Mouse (Mus musculus): ENCODE measurements around the gene Il11. TPM values are rescaled to one million over a fixed set of nuclear protein-coding genes. Genes with fewer than 3 reads are reported as not detected.

The Il11 gene
- polyA plus RNA-seq, 1 experiment: 0.56 TPM

DNA sequence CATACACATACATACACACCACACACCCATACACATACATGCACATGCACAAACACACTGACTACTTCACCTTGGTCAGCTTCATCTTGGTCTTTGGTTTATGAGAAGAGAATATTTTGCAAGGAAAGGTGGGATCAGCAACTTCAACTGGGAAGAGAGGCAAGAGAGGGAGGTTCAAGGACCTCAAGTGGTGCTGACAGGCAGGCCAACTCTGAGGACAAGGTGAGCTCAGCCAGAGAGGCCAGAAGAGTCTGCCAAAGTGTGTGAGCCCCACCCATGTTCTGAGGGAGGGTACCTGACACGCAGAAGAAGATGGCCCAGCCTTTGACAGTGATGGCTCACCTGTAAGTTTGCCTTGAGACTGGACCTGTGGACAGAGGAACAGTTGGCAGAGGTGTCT, 23.0 kb downstream of the Il11 start:
- H3K4me3 ChIP-seq: no peak overlapping the region
- TF ChIP-seq MYOD1 (IDR thresholded peaks at IDR 0.05; ENCODE audit: control insufficient read depth in 1 of 3, insufficient read length in 2 of 3, low read depth in 2 of 3) (no peak), SRF (IDR thresholded peaks at IDR 0.05; ENCODE audit: control insufficient read depth, insufficient read length, low read depth) (no peak), POLR2A (IDR thresholded peaks at IDR 0.05; ENCODE audit: insufficient read length, low read depth) (no peak), CEBPB (IDR thresholded peaks at IDR 0.05; ENCODE audit: insufficient read depth, poor library complexity, severe bottlenecking) (no peak), TCF3 (IDR thresholded peaks at IDR 0.05; ENCODE audit: insufficient read length, low read depth) (no peak), REST (IDR thresholded peaks at IDR 0.05; ENCODE audit: insufficient read depth, insufficient read length) (no peak), MAX (IDR thresholded peaks at IDR 0.05; ENCODE audit: low read depth) (no peak), E2F4 (IDR thresholded peaks at IDR 0.05; ENCODE audit: insufficient read depth) (no peak), POLR2AphosphoS2 (IDR thresholded peaks at IDR 0.05; ENCODE audit: insufficient read length, low read depth) (no peak), MYOG (IDR thresholded peaks at IDR 0.05; ENCODE audit: control insufficient read depth in 1 of 3, insufficient read depth in 1 of 3, insufficient read length in 2 of 3, low read depth in 2 of 3) (no peak), TCF12 (IDR thresholded peaks at IDR 0.05; ENCODE audit: insufficient read depth, poor library complexity, severe bottlenecking) (no peak)
- no peak overlapping the region for H3ac ChIP-seq (ENCODE audit: control insufficient read depth, insufficient read length)
- no peak overlapping the region for H3K4me2 ChIP-seq (ENCODE audit: low read depth)
- H3K27me3 ChIP-seq (ENCODE audit: control insufficient read depth, insufficient read depth, insufficient read length): no peaks in the 10 kb centered on the region
- no peaks in the 10 kb centered on the region for H3K79me2 ChIP-seq (ENCODE audit: control insufficient read depth, insufficient read depth)
- H3K36me3 ChIP-seq (ENCODE audit: control insufficient read depth, insufficient read depth): no peaks in the 10 kb centered on the region

DNA sequence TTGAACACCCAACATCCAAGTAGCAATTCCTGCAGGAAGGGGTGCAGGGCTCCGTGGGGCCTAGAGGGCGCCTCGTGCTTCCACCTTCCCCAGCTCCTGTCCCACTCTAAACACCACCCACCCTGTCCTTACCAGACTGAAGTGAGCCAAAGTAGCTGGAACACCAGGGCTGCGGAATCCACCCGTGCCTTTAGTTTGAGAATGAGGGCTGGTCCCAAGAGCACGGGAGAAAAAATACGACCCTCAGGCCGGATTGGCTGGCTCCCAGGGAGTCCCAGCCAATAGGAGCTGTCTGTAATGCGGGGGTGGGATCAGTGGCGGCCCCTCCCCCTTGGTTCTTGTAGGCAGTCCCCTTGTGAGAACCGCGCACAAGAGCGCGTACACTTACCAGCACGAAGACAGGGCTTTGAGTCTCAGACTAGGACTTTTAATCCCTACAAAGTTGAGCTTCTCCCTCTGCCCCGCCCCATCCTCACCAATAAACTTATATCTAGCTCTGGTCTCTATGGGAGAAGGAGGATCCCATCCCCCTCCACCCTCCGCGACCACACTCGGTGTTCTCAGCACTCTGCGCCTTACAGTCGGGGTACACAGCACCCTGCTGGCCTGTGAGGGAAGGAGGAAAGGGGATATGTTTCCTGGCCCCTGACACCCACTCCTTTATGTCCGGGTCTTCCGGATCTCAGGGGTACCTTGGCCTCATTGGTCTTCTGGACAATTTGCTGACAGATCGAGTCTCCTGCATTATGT, 29.7 kb downstream of the Il11 start, which contains the start of gene Cox6b2:
TSS of gene Cox6b2 (minus strand) at position 274 of the 750 bp plus-strand sequence.
- TF ChIP-seq TCF3 (IDR thresholded peaks at IDR 0.05; ENCODE audit: insufficient read length, low read depth): no peak
- no peak for TF ChIP-seq MYOG (IDR thresholded peaks at IDR 0.05; ENCODE audit: control insufficient read depth in 1 of 3, insufficient read depth in 1 of 3, insufficient read length in 2 of 3, low read depth in 2 of 3)
- TF ChIP-seq CEBPB (IDR thresholded peaks at IDR 0.05; ENCODE audit: insufficient read depth, poor library complexity, severe bottlenecking): no peak
- TF ChIP-seq E2F4 (IDR thresholded peaks at IDR 0.05; ENCODE audit: insufficient read depth): no peak
- no peak for TF ChIP-seq POLR2A (IDR thresholded peaks at IDR 0.05; ENCODE audit: insufficient read length, low read depth)
- TF ChIP-seq MYOD1 (IDR thresholded peaks at IDR 0.05; ENCODE audit: control insufficient read depth in 1 of 3, insufficient read length in 2 of 3, low read depth in 2 of 3): no peak
- no peak for TF ChIP-seq SRF (IDR thresholded peaks at IDR 0.05; ENCODE audit: control insufficient read depth, insufficient read length, low read depth)
- no peak for TF ChIP-seq TCF12 (IDR thresholded peaks at IDR 0.05; ENCODE audit: insufficient read depth, poor library complexity, severe bottlenecking)
- no peak for TF ChIP-seq MAX (IDR thresholded peaks at IDR 0.05; ENCODE audit: low read depth)
- TF ChIP-seq USF1 (IDR thresholded peaks at IDR 0.05; ENCODE audit: low read depth): no peak
- TF ChIP-seq POLR2AphosphoS2 (IDR thresholded peaks at IDR 0.05; ENCODE audit: insufficient read length, low read depth): no peak
- no peak within 1 kb of the TSS for H3K4me2 ChIP-seq (ENCODE audit: low read depth)
- no peaks in the 10 kb centered on the region for H3K36me3 ChIP-seq (ENCODE audit: control insufficient read depth, insufficient read depth)
- no peak within 1 kb of the TSS for H3ac ChIP-seq (ENCODE audit: control insufficient read depth, insufficient read length)
- H3K79me2 ChIP-seq (ENCODE audit: control insufficient read depth, insufficient read depth): no peaks in the 10 kb centered on the region
- H3K4me3 ChIP-seq: no peak within 1 kb of the TSS
- H3K27me3 ChIP-seq (ENCODE audit: control insufficient read depth, insufficient read depth, insufficient read length): no peaks in the 10 kb centered on the region

DNA sequence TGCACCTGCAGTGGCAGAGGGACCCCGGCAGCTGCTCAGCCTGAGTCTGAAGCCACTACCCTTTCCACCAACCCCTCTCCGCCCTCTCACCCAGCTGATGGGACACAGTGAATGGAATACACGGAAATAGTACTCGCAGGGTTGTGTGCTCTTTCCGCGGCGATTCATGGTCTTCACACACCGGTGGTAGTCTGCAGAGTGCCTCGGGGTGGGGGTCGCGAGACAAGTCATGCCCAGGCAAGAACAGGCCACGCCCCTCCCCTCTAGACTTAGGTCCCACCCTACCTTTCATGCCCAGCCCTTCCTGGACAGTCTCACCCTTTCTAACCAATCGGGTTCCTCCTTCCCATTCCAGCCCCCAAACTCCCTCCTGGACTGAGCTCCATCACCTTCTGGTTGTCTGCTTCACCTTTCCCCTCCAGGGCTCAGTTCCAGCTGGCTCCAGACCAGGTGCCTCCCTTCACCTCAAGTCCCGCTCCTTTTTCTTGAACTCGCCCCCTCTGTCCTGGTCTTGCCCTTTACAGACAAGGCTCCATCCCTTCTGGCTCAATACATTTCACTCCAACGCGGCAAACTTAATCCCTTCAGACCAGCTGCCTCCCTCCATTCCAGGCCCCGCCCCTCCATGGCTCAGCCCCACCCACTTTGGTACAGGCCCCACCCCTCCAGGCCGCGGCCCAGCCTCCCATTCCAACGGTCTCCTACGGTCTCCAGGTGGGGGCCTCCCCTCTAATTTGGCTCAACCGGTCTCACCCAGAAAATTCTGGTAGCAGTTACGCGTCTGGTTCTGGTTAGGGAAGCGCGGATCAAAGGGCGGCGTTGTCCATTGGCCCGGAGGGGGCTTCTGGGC, 30.5 kb downstream of the Il11 start:
- no peaks in the 10 kb centered on the region for H3K79me2 ChIP-seq (ENCODE audit: control insufficient read depth, insufficient read depth)
- no peak overlapping the region for H3K4me3 ChIP-seq
- H3ac ChIP-seq (ENCODE audit: control insufficient read depth, insufficient read length): no peak overlapping the region
- TF ChIP-seq SRF (IDR thresholded peaks at IDR 0.05; ENCODE audit: control insufficient read depth, insufficient read length, low read depth) (no peak), USF1 (IDR thresholded peaks at IDR 0.05; ENCODE audit: low read depth) (no peak), TCF12 (IDR thresholded peaks at IDR 0.05; ENCODE audit: insufficient read depth, poor library complexity, severe bottlenecking) (no peak), MYOG (IDR thresholded peaks at IDR 0.05; ENCODE audit: control insufficient read depth in 1 of 3, insufficient read depth in 1 of 3, insufficient read length in 2 of 3, low read depth in 2 of 3) (no peak), POLR2AphosphoS2 (IDR thresholded peaks at IDR 0.05; ENCODE audit: insufficient read length, low read depth) (no peak), REST (IDR thresholded peaks at IDR 0.05; ENCODE audit: insufficient read depth, insufficient read length) (no peak), E2F4 (IDR thresholded peaks at IDR 0.05; ENCODE audit: insufficient read depth) (no peak), POLR2A (IDR thresholded peaks at IDR 0.05; ENCODE audit: insufficient read length, low read depth) (no peak), MYOD1 (IDR thresholded peaks at IDR 0.05; ENCODE audit: control insufficient read depth in 1 of 3, insufficient read length in 2 of 3, low read depth in 2 of 3) (no peak), CEBPB (IDR thresholded peaks at IDR 0.05; ENCODE audit: insufficient read depth, poor library complexity, severe bottlenecking) (no peak), TCF3 (IDR thresholded peaks at IDR 0.05; ENCODE audit: insufficient read length, low read depth) (no peak)
- no peak overlapping the region for H3K4me2 ChIP-seq (ENCODE audit: low read depth)
- H3K27me3 ChIP-seq (ENCODE audit: control insufficient read depth, insufficient read depth, insufficient read length): no peaks in the 10 kb centered on the region
- no peaks in the 10 kb centered on the region for H3K36me3 ChIP-seq (ENCODE audit: control insufficient read depth, insufficient read depth)

DNA sequence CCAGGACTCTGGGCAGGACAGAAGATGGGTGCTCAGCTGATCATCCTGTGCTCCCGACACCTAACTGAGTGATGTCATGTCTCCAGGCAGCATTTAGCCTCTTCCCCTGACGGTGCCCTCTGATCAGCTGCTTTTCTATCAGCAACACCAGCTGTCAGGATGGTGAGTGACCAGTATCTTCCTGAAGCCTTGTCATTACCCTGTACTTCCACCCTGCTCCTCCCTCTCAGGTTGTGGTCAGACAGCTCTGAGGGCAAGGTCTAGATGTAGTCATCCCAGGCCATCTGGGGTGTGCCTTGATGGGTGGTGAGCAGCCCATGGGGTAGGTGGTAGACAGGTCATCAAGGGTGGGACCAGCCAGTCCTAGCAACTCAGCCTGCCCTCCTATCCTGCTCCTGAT, 33.5 kb downstream of the Il11 start:
- no peak overlapping the region for H3ac ChIP-seq (ENCODE audit: control insufficient read depth, insufficient read length)
- H3K79me2 ChIP-seq (ENCODE audit: control insufficient read depth, insufficient read depth): no peaks in the 10 kb centered on the region
- H3K4me3 ChIP-seq: no peak overlapping the region
- TF ChIP-seq MYOD1 (IDR thresholded peaks at IDR 0.05; ENCODE audit: control insufficient read depth in 1 of 3, insufficient read length in 2 of 3, low read depth in 2 of 3) (no peak), MAX (IDR thresholded peaks at IDR 0.05; ENCODE audit: low read depth) (no peak), TCF3 (IDR thresholded peaks at IDR 0.05; ENCODE audit: insufficient read length, low read depth) (no peak), E2F4 (IDR thresholded peaks at IDR 0.05; ENCODE audit: insufficient read depth) (no peak), USF1 (IDR thresholded peaks at IDR 0.05; ENCODE audit: low read depth) (no peak), POLR2AphosphoS2 (IDR thresholded peaks at IDR 0.05; ENCODE audit: insufficient read length, low read depth) (no peak), SRF (IDR thresholded peaks at IDR 0.05; ENCODE audit: control insufficient read depth, insufficient read length, low read depth) (no peak), TCF12 (IDR thresholded peaks at IDR 0.05; ENCODE audit: insufficient read depth, poor library complexity, severe bottlenecking) (no peak)
- no peaks in the 10 kb centered on the region for H3K36me3 ChIP-seq (ENCODE audit: control insufficient read depth, insufficient read depth)
- H3K27me3 ChIP-seq (ENCODE audit: control insufficient read depth, insufficient read depth, insufficient read length): no peaks in the 10 kb centered on the region
- H3K4me2 ChIP-seq (ENCODE audit: low read depth): no peak overlapping the region

All from myocyte (in vitro differentiated cells).